Mouse (Mus musculus) megakaryocyte, embryonic 14.5 days (primary cell): Measurements from ENCODE around the gene Ddost. TPM values are rescaled to one million over a fixed set of nuclear protein-coding genes. Genes with fewer than 3 reads are reported as not detected.

Experiments
- H3K27me3 ChIP-seq: replicated peaks from 2 replicates; pipeline ENCODE3; 2012; ENCODE audit warnings: inconsistent platforms
- H3K36me3 ChIP-seq: replicated peaks from 2 replicates; pipeline ENCODE3; 2012; ENCODE audit warnings: low read length, inconsistent platforms, mixed read lengths
- H3K4me1 ChIP-seq: 2 replicates; pipeline ENCODE4 v1.6.1; 2012; ENCODE audit warnings: inconsistent platforms
- H3K4me3 ChIP-seq: replicated peaks from 2 replicates; pipeline ENCODE3; 2012; ENCODE audit warnings: moderate library complexity, mild to moderate bottlenecking, inconsistent platforms
- H3K9me3 ChIP-seq: 2 replicates; pipeline ENCODE4 v1.6.1; 2012; ENCODE audit warnings: inconsistent platforms
- FLI1 ChIP-seq: IDR thresholded peaks from 2 replicates; pipeline ENCODE4 v1.6.1; 2012; ENCODE audit warnings: low read length, inconsistent platforms, mixed read lengths
- GATA1 ChIP-seq: IDR thresholded peaks from 3 replicates; pipeline ENCODE4 v1.6.1; 2012; ENCODE audit warnings: mixed read lengths, low read length, inconsistent platforms, borderline replicate concordance
- polyA plus RNA-seq: library from polyadenylated mRNA; stranded (reverse); fragments of >175 nt; gene quantifications from 2 replicates; pipeline ENCODE4 v1.2.3, GENCODE M21; 2012; ENCODE audit warnings: low replicate concordance; ENCODE audit not compliant: insufficient read depth

Gene Ddost
- polyA plus RNA-seq, 1 experiment = 151 TPM

- H3K4me1 ChIP-seq = peaks cover 31% of the 10 kb centered on the region
- peaks cover 59% of the 10 kb centered on the region for H3K27me3 ChIP-seq
- TF ChIP-seq FLI1 (no peak), GATA1 (no peak)
- no peak overlapping the region for H3K4me3 ChIP-seq
- H3K9me3 ChIP-seq = 0 out of 2 replicates have a peak, but pooled peaks cover 2% of the 10 kb centered on the region
- no peaks in the 10 kb centered on the region for H3K36me3 ChIP-seq
Observed at GRCm38 (mm10) chr4:138344891-138345545, 40.5 kb downstream of the Ddost start.

- Histone ChIP-seq H3K27me3 (peaks cover 54% of the 10 kb centered on the region), H3K36me3 (peaks cover 3% of the 10 kb centered on the region), H3K4me3 (no peak overlapping the region), H3K4me1 (peaks cover 21% of the 10 kb centered on the region), H3K9me3 (peaks cover 19% of the 10 kb centered on the region)
- TF ChIP-seq FLI1 (no peak), GATA1 (no peak)
Observed at GRCm38 (mm10) chr4:138347280-138347679, 42.8 kb downstream of the Ddost start.

- Histone ChIP-seq H3K4me3 (no peak overlapping the region), H3K27me3 (peaks cover 47% of the 10 kb centered on the region), H3K36me3 (peaks cover 3% of the 10 kb centered on the region), H3K4me1 (peaks cover 11% of the 10 kb centered on the region), H3K9me3 (peaks cover 19% of the 10 kb centered on the region)
- TF ChIP-seq FLI1 (no peak), GATA1 (no peak)
Observed at GRCm38 (mm10) chr4:138348716-138349115, 44.2 kb downstream of the Ddost start.

- peaks cover 22% of the 10 kb centered on the region for H3K9me3 ChIP-seq
- no peak overlapping the region for H3K4me3 ChIP-seq
- peaks cover 53% of the 10 kb centered on the region for H3K27me3 ChIP-seq
- TF ChIP-seq GATA1 (no peak), FLI1 (no peak)
- H3K36me3 ChIP-seq = peaks cover 3% of the 10 kb centered on the region
- H3K4me1 ChIP-seq = peaks cover 4% of the 10 kb centered on the region; the same call in 1 of the 2 replicates
Observed at GRCm38 (mm10) chr4:138351821-138352220, 47.3 kb downstream of the Ddost start.

GRCm38 (mm10) chr4:138352692-138353091 lies 48.2 kb downstream of the Ddost start:
- Histone ChIP-seq H3K4me3 (no peak overlapping the region), H3K4me1 (peaks cover 4% of the 10 kb centered on the region; the same call in 1 of the 2 replicates), H3K9me3 (peaks cover 22% of the 10 kb centered on the region), H3K36me3 (peaks cover 3% of the 10 kb centered on the region), H3K27me3 (peaks cover 46% of the 10 kb centered on the region)
- no peak for TF ChIP-seq FLI1
- TF ChIP-seq GATA1 = no peak

GRCm38 (mm10) chr4:138353438-138354171 lies 49.1 kb downstream of the Ddost start:
- peaks cover 44% of the 10 kb centered on the region for H3K27me3 ChIP-seq
- TF ChIP-seq GATA1 = no peak
- no peak for TF ChIP-seq FLI1
- H3K9me3 ChIP-seq = peaks cover 28% of the 10 kb centered on the region
- H3K4me1 ChIP-seq = peaks cover 7% of the 10 kb centered on the region
- H3K4me3 ChIP-seq = no peak overlapping the region
- H3K36me3 ChIP-seq = peaks cover 3% of the 10 kb centered on the region

GRCm38 (mm10) chr4:138355496-138355895 lies 51.0 kb downstream of the Ddost start:
- Histone ChIP-seq H3K4me3 (no peak overlapping the region), H3K9me3 (peaks cover 25% of the 10 kb centered on the region), H3K27me3 (peaks cover 41% of the 10 kb centered on the region), H3K36me3 (peaks cover 3% of the 10 kb centered on the region), H3K4me1 (peaks cover 7% of the 10 kb centered on the region)
- TF ChIP-seq FLI1 (no peak), GATA1 (no peak)

- H3K9me3 ChIP-seq = peaks cover 19% of the 10 kb centered on the region
- no peak for TF ChIP-seq GATA1
- no peak for TF ChIP-seq FLI1
- H3K4me3 ChIP-seq = no peak overlapping the region
- H3K4me1 ChIP-seq = peaks cover 7% of the 10 kb centered on the region
- peaks cover 3% of the 10 kb centered on the region for H3K36me3 ChIP-seq
- peaks cover 45% of the 10 kb centered on the region for H3K27me3 ChIP-seq
Observed at GRCm38 (mm10) chr4:138356141-138356540, 51.6 kb downstream of the Ddost start.

GRCm38 (mm10) chr4:138356551-138356950 lies 52.0 kb downstream of the Ddost start:
- Histone ChIP-seq H3K27me3 (peaks cover 47% of the 10 kb centered on the region), H3K36me3 (peaks cover 2% of the 10 kb centered on the region), H3K4me3 (no peak overlapping the region), H3K9me3 (peaks cover 15% of the 10 kb centered on the region), H3K4me1 (peaks cover 7% of the 10 kb centered on the region)
- TF ChIP-seq GATA1 (no peak), FLI1 (no peak)

GRCm38 (mm10) chr4:138358176-138358575 lies 53.6 kb downstream of the Ddost start:
- Histone ChIP-seq H3K4me1 (peaks cover 7% of the 10 kb centered on the region), H3K36me3 (no peaks in the 10 kb centered on the region), H3K9me3 (peaks cover 14% of the 10 kb centered on the region), H3K4me3 (no peak overlapping the region), H3K27me3 (peaks cover 51% of the 10 kb centered on the region)
- no peak for TF ChIP-seq GATA1
- TF ChIP-seq FLI1 = no peak
